Mouse (Mus musculus) lung, postnatal 0 days (tissue): ENCODE measurements around the gene Slc6a21.

Experiments
- CTCF ChIP-seq: IDR thresholded peaks from 2 replicates; pipeline ENCODE4 v1.5.1; 2016; ENCODE audit warnings: antibody characterized with exemption, mild to moderate bottlenecking
- EP300 ChIP-seq: IDR thresholded peaks from 2 replicates; pipeline ENCODE4 v1.6.1; 2016; ENCODE audit warnings: antibody characterized with exemption, mild to moderate bottlenecking, control low read depth

DNA sequence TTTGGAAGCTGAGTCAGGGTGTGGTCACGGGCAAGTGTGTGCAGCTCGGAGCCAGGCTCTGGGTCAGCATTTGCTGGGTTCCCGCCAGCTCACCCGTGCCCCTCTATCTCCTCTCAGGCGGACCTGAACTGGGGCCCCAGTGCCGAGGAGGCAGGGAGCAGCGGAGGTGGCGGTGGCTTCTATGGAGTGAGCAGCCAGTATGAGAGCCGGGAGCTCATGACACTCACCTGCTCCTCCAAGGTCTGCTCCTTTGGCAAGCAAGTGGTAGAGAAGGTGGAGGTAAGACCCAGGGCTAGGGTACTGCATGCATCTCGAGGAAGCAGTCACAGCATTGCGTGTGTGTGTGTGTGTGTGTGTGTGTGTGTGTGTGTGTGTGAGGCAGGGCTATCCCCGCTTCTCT is 46.1 kb upstream of the Slc6a21 start:
- TF ChIP-seq EP300 (no peak), CTCF (no peak)
